Mouse (Mus musculus) midbrain, embryonic 11.5 days (tissue): ENCODE results near the gene Ccl1. TPM values are rescaled to one million over a fixed set of nuclear protein-coding genes. Genes with fewer than 3 reads are reported as not detected.

Source experiments
- ATAC-seq: fragments of 200-750 bp; cut with Nextera tagmentation; 2 replicates; pipeline ENCODE4 v1.8.0; 2017; ENCODE audit warnings: moderate TSS enrichment, moderate library complexity; ENCODE audit not compliant: low FRiP score
- DNase-seq: peaks from one replicate; pipeline ENCODE4 v3.0.0; 2015; ENCODE audit warnings: low spot score; ENCODE audit errors: missing footprints
- H3K27ac ChIP-seq: fragments of 300-500 bp; sonication (generic); 2 replicates; pipeline ENCODE4 v1.5.1; 2014; ENCODE audit warnings: low read depth, low read length
- H3K27me3 ChIP-seq: fragments of 300-500 bp; sonication (generic); 2 replicates; pipeline ENCODE4 v1.6.1; 2014; ENCODE audit warnings: mild to moderate bottlenecking, low read length, moderate library complexity, mixed read lengths; ENCODE audit not compliant: control insufficient read depth, insufficient read depth
- H3K36me3 ChIP-seq: fragments of 300-500 bp; sonication (generic); 2 replicates; pipeline ENCODE4 v1.6.1; 2014; ENCODE audit warnings: mild to moderate bottlenecking, low read length, moderate library complexity, mixed read lengths; ENCODE audit not compliant: control insufficient read depth, insufficient read depth
- H3K4me1 ChIP-seq: fragments of 300-500 bp; sonication (generic); 2 replicates; pipeline ENCODE4 v1.6.1; 2014; ENCODE audit warnings: low read length; ENCODE audit not compliant: control insufficient read depth, insufficient read depth
- H3K4me2 ChIP-seq: fragments of 300-500 bp; sonication (generic); 2 replicates; pipeline ENCODE4 v1.6.1; 2014; ENCODE audit warnings: mild to moderate bottlenecking, moderate library complexity
- H3K4me3 ChIP-seq: fragments of 300-500 bp; sonication (generic); 2 replicates; pipeline ENCODE4 v1.5.1; 2014; ENCODE audit warnings: low read depth, low read length
- H3K9ac ChIP-seq: fragments of 300-500 bp; sonication (generic); 2 replicates; pipeline ENCODE4 v1.6.1; 2014; ENCODE audit warnings: low read length
- H3K9me3 ChIP-seq: fragments of 300-500 bp; sonication (generic); 2 replicates; pipeline ENCODE4 v1.6.1; 2016; ENCODE audit warnings: low read length; ENCODE audit not compliant: control insufficient read depth
- WGBS: fragments of 180-500 bp; shearing (Covaris S2); extraction: QIAGEN DNeasy Blood & Tissue Kit; methylation state at CpG from one replicate; pipeline ENCODE4 v1.1.7; 2014; 5-methylcytosine and 5-hydroxymethylcytosine counted together
- polyA plus RNA-seq: library from polyadenylated mRNA; unstranded; fragments of >200 nt; fragmentation: Nextera tagmentation; extraction: Ambion mirVana; gene quantifications from 2 replicates; pipeline ENCODE4 v1.2.1, GENCODE M21; 2014

Ccl1 gene
- polyA plus RNA-seq, 1 experiment from 2014 or later, result 0.29 TPM

DNA sequence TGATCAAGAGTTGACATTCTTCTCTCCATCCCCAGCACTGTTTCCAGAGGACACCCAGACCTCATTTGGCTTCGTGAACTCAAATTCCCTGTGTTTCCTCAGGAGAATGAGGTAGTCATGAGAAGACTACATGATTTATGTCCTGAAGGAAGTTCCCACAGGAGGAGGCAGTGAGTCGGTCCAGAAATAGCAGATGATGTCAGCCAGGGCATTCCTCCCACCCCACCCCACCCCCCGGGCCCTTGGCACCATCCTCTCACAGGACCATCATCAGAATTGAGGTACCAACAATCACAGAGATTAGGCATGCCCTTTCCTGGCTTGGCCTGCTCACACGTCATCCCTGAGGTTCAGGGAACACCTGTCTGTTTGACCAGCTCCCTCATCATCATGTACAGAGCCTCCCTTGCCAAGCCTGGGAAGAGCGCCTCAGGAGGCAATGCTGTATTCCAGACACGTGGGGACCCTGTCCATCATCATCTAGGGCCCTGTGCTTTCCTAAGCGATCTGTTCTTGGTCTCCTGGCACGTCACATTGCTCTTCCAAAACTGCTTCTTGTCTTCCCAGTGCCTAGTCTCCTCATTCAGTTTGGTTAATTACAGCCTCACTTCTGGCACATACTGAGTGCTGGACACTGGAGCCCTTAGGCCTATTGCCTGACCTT lies 31.2 kb downstream of the Ccl1 start:
- ATAC-seq (no peak), DNase-seq (no peak)
- no peaks in the 10 kb centered on the region for H3K36me3 ChIP-seq
- no peak overlapping the region for H3K4me3 ChIP-seq
- WGBS, result 85% methylated on average over 8 of the region's 8 CpGs
- H3K4me1 ChIP-seq, result no peaks in the 10 kb centered on the region
- no peak overlapping the region for H3K27ac ChIP-seq
- no peak overlapping the region for H3K9ac ChIP-seq
- H3K27me3 ChIP-seq, result no peaks in the 10 kb centered on the region
- no peaks in the 10 kb centered on the region for H3K9me3 ChIP-seq
- no peak overlapping the region for H3K4me2 ChIP-seq

GRCm38 (mm10) chr11:82259131-82259530 lies 46.4 kb downstream of the Ccl1 start:
- ATAC-seq, result no peak
- WGBS, result 46% methylated on average over 4 of the region's 4 CpGs

GRCm38 (mm10) chr11:82255601-82256000 lies 49.9 kb downstream of the Ccl1 start:
- no peaks in the 10 kb centered on the region for H3K36me3 ChIP-seq
- peak; percentile 69 for ATAC-seq
- H3K9me3 ChIP-seq, result no peaks in the 10 kb centered on the region
- no peak overlapping the region for H3K27ac ChIP-seq
- no peaks in the 10 kb centered on the region for H3K27me3 ChIP-seq
- H3K9ac ChIP-seq, result no peak overlapping the region
- H3K4me3 ChIP-seq, result no peak overlapping the region
- 45% methylated on average over 4 of the region's 4 CpGs for WGBS
- H3K4me1 ChIP-seq, result peaks cover 7% of the 10 kb centered on the region
- DNase-seq, result no peak
- H3K4me2 ChIP-seq, result no peak overlapping the region

More at GRCm38 (mm10) chr11:82259131-82259530, 46.4 kb downstream of the Ccl1 start:
- Histone ChIP-seq H3K9me3 (no peaks in the 10 kb centered on the region), H3K4me1 (peaks cover 7% of the 10 kb centered on the region), H3K27ac (no peak overlapping the region), H3K27me3 (no peaks in the 10 kb centered on the region), H3K4me2 (no peak overlapping the region), H3K36me3 (no peaks in the 10 kb centered on the region), H3K4me3 (no peak overlapping the region), H3K9ac (no peak overlapping the region)
- no peak for DNase-seq

GRCm38 (mm10) chr11:82253421-82253820 lies 52.1 kb downstream of the Ccl1 start:
- Histone ChIP-seq H3K27ac (no peak overlapping the region), H3K4me2 (no peak overlapping the region), H3K4me3 (no peak overlapping the region), H3K4me1 (no peaks in the 10 kb centered on the region), H3K36me3 (no peaks in the 10 kb centered on the region), H3K27me3 (no peaks in the 10 kb centered on the region), H3K9ac (no peak overlapping the region), H3K9me3 (no peaks in the 10 kb centered on the region)
- WGBS, result 55% methylated on average over 4 of the region's 4 CpGs
- ATAC-seq (no peak), DNase-seq (no peak)

- H3K4me2 ChIP-seq, result no peak overlapping the region
- H3K4me1 ChIP-seq, result no peaks in the 10 kb centered on the region
- H3K9ac ChIP-seq, result no peak overlapping the region
- 49% methylated on average over 6 of the region's 6 CpGs for WGBS
- no peak overlapping the region for H3K27ac ChIP-seq
- H3K9me3 ChIP-seq, result no peaks in the 10 kb centered on the region
- no peak for ATAC-seq
- no peak for DNase-seq
- H3K4me3 ChIP-seq, result no peak overlapping the region
- H3K36me3 ChIP-seq, result no peaks in the 10 kb centered on the region
- H3K27me3 ChIP-seq, result no peaks in the 10 kb centered on the region
Measured at GRCm38 (mm10) chr11:82251251-82251650, 54.2 kb downstream of the Ccl1 start.

GRCm38 (mm10) chr11:82249945-82250344 lies 55.5 kb downstream of the Ccl1 start:
- no peaks in the 10 kb centered on the region for H3K4me1 ChIP-seq
- no peaks in the 10 kb centered on the region for H3K27me3 ChIP-seq
- no peak overlapping the region for H3K27ac ChIP-seq
- DNase-seq (no peak), ATAC-seq (no peak)
- no peaks in the 10 kb centered on the region for H3K9me3 ChIP-seq
- WGBS, result 89% methylated on average over 6 of the region's 6 CpGs
- H3K4me3 ChIP-seq, result no peak overlapping the region
- no peak overlapping the region for H3K9ac ChIP-seq
- no peak overlapping the region for H3K4me2 ChIP-seq
- H3K36me3 ChIP-seq, result no peaks in the 10 kb centered on the region

GRCm38 (mm10) chr11:82237439-82237838 lies 68.1 kb downstream of the Ccl1 start:
- 63% methylated on average over 5 of the region's 5 CpGs for WGBS
- no peak overlapping the region for H3K4me3 ChIP-seq
- H3K36me3 ChIP-seq, result no peaks in the 10 kb centered on the region
- DNase-seq (no peak), ATAC-seq (no peak)
- H3K9ac ChIP-seq, result no peak overlapping the region
- H3K4me1 ChIP-seq, result no peaks in the 10 kb centered on the region; the same call in 1 of the 2 replicates
- H3K27me3 ChIP-seq, result no peaks in the 10 kb centered on the region
- H3K9me3 ChIP-seq, result no peaks in the 10 kb centered on the region
- H3K4me2 ChIP-seq, result no peak overlapping the region
- H3K27ac ChIP-seq, result no peak overlapping the region

- 0 out of 2 replicates have a peak, but pooled peaks have one; percentile 52 for ATAC-seq
- H3K36me3 ChIP-seq, result no peaks in the 10 kb centered on the region
- H3K4me3 ChIP-seq, result no peak overlapping the region
- 40% methylated on average over 2 of the region's 2 CpGs for WGBS
- H3K9me3 ChIP-seq, result no peaks in the 10 kb centered on the region
- no peaks in the 10 kb centered on the region; the same call in 1 of the 2 replicates for H3K4me1 ChIP-seq
- H3K27me3 ChIP-seq, result no peaks in the 10 kb centered on the region
- peak; percentile 95 for DNase-seq
- no peak overlapping the region for H3K27ac ChIP-seq
- no peak overlapping the region for H3K9ac ChIP-seq
- H3K4me2 ChIP-seq, result no peak overlapping the region
Measured at GRCm38 (mm10) chr11:82235551-82236207, 69.8 kb downstream of the Ccl1 start.

- Histone ChIP-seq H3K4me3 (no peak overlapping the region), H3K4me1 (no peaks in the 10 kb centered on the region; the same call in 1 of the 2 replicates), H3K36me3 (no peaks in the 10 kb centered on the region), H3K9ac (no peak overlapping the region), H3K27me3 (no peaks in the 10 kb centered on the region), H3K9me3 (no peaks in the 10 kb centered on the region), H3K4me2 (no peak overlapping the region), H3K27ac (no peak overlapping the region)
- WGBS, result 57% methylated on average over 6 of the region's 6 CpGs
- DNase-seq, result peak; percentile 60
- no peak for ATAC-seq
Measured at GRCm38 (mm10) chr11:82233991-82234390, 71.5 kb downstream of the Ccl1 start.
